Mouse (Mus musculus): ENCODE data around the gene Zfp428. TPM values are rescaled to one million over a fixed set of nuclear protein-coding genes. Genes with fewer than 3 reads are reported as not detected.

The Zfp428 gene
- polyA plus RNA-seq (2015; fragmentation: Nextera tagmentation; extraction: Ambion mirVana): 6.1 and 9.6 TPM in 2 replicates

GRCm38 (mm10) chr7:24506838-24507725 lies at the start of gene Zfp428:
Gene Zfp428, plus strand, starts transcription at chr7:24507006.

GRCm38 (mm10) chr7:24462388-24463319 lies 44.2 kb upstream of the Zfp428 start, which contains the start of gene Plaur:
Gene Plaur, plus strand, starts transcription at chr7:24462484.

GRCm38 (mm10) chr7:24481474-24482207 lies 25.2 kb upstream of the Zfp428 start, which contains the start of gene Cadm4:
Gene Cadm4, plus strand, starts transcription at chr7:24482023.

GRCm38 (mm10) chr7:24512355-24512754 lies 5.5 kb downstream of the Zfp428 start, which contains the start of gene AC161166.1:
Gene AC161166.1, minus strand, starts transcription at chr7:24512455.

GRCm38 (mm10) chr7:24530062-24530931 lies 23.5 kb downstream of the Zfp428 start, which contains the start of gene Irgq:
Gene Irgq, plus strand, starts transcription at chr7:24530689.

GRCm38 (mm10) chr7:24546068-24546614 lies 39.3 kb downstream of the Zfp428 start, which contains the start of the genes Pinlyp and Xrcc1:
Gene Pinlyp, minus strand, starts transcription at chr7:24546118.
Gene Xrcc1, plus strand, starts transcription at chr7:24546289.

Other genes with a start within 250 kb of the Zfp428 start
- gene Zfp93, start 236.6 kb upstream of the Zfp428 start, polyA plus RNA-seq (2015; fragmentation: Nextera tagmentation; extraction: Ambion mirVana): 1.5 and 1.6 TPM in 2 replicates
- 7.3 and 9.7 TPM in 2 replicates for gene Zfp61, start 205.8 kb upstream of the Zfp428 start, polyA plus RNA-seq (2015; fragmentation: Nextera tagmentation; extraction: Ambion mirVana)
- 3.8 and 5.0 TPM in 2 replicates for gene Zfp94, start 190.3 kb upstream of the Zfp428 start, polyA plus RNA-seq (2015; fragmentation: Nextera tagmentation; extraction: Ambion mirVana)
- not detected in 2 replicates for gene Tescl, start 173.1 kb upstream of the Zfp428 start, polyA plus RNA-seq (2015; fragmentation: Nextera tagmentation; extraction: Ambion mirVana)
- 0.08 TPM in 1 of 2 replicates, not detected in the other for gene Lypd5, start 157.8 kb upstream of the Zfp428 start, polyA plus RNA-seq (2015; fragmentation: Nextera tagmentation; extraction: Ambion mirVana)
- 122 and 131 TPM in 2 replicates for gene Kcnn4, start 136.7 kb upstream of the Zfp428 start, polyA plus RNA-seq (2015; fragmentation: Nextera tagmentation; extraction: Ambion mirVana)
- gene Smg9, start 107.4 kb upstream of the Zfp428 start, polyA plus RNA-seq (2015; fragmentation: Nextera tagmentation; extraction: Ambion mirVana): 24.6 and 25.3 TPM in 2 replicates
- gene Irgc1, start 54.7 kb upstream of the Zfp428 start, polyA plus RNA-seq (2015; fragmentation: Nextera tagmentation; extraction: Ambion mirVana): 0.29 and 0.42 TPM in 2 replicates
- gene Plaur, start 44.5 kb upstream of the Zfp428 start, polyA plus RNA-seq (2015; fragmentation: Nextera tagmentation; extraction: Ambion mirVana): 26.4 and 31.6 TPM in 2 replicates
- gene Cadm4, start 25.0 kb upstream of the Zfp428 start, polyA plus RNA-seq (2015; fragmentation: Nextera tagmentation; extraction: Ambion mirVana): 5.3 and 6.6 TPM in 2 replicates
- gene AC161166.1, start 5.4 kb downstream of the Zfp428 start, polyA plus RNA-seq (2015; fragmentation: Nextera tagmentation; extraction: Ambion mirVana): 0.11 TPM in 1 of 2 replicates, not detected in the other
- gene Irgq, start 23.7 kb downstream of the Zfp428 start, polyA plus RNA-seq (2015; fragmentation: Nextera tagmentation; extraction: Ambion mirVana): 1.5 and 2.0 TPM in 2 replicates
- gene Pinlyp, start 39.1 kb downstream of the Zfp428 start, polyA plus RNA-seq (2015; fragmentation: Nextera tagmentation; extraction: Ambion mirVana): 0.21 TPM in 1 of 2 replicates, not detected in the other
- 40.3 and 40.4 TPM in 2 replicates for gene Xrcc1, start 39.3 kb downstream of the Zfp428 start, polyA plus RNA-seq (2015; fragmentation: Nextera tagmentation; extraction: Ambion mirVana)
- gene Ethe1, start 80.5 kb downstream of the Zfp428 start, polyA plus RNA-seq (2015; fragmentation: Nextera tagmentation; extraction: Ambion mirVana): 23.2 and 28.2 TPM in 2 replicates
- gene Zfp575, start 80.6 kb downstream of the Zfp428 start, polyA plus RNA-seq (2015; fragmentation: Nextera tagmentation; extraction: Ambion mirVana): 1.0 and 1.5 TPM in 2 replicates
- 0.28 and 0.38 TPM in 2 replicates for gene Phldb3, start 103.8 kb downstream of the Zfp428 start, polyA plus RNA-seq (2015; fragmentation: Nextera tagmentation; extraction: Ambion mirVana)
- gene Lypd3, start 129.5 kb downstream of the Zfp428 start, polyA plus RNA-seq (2015; fragmentation: Nextera tagmentation; extraction: Ambion mirVana): 0.10 TPM in 1 of 2 replicates, not detected in the other
- gene Tex101, start 169.7 kb downstream of the Zfp428 start, polyA plus RNA-seq (2015; fragmentation: Nextera tagmentation; extraction: Ambion mirVana): not detected in 2 replicates
- gene BC049730, start 202.2 kb downstream of the Zfp428 start, polyA plus RNA-seq (2015; fragmentation: Nextera tagmentation; extraction: Ambion mirVana): not detected in 2 replicates
- gene Gm4763, start 219.9 kb downstream of the Zfp428 start, polyA plus RNA-seq (2015; fragmentation: Nextera tagmentation; extraction: Ambion mirVana): not detected in 2 replicates

All from spleen, postnatal 0 days (tissue).